Mouse (Mus musculus) brain, embryonic 18.5 days (tissue): ENCODE data around the gene Dynlt1b.
"Not testable (repeated sequence)": the region's sequence is repeated elsewhere in the genome, so short reads cannot be mapped to it uniquely, and the experiment has no call there.

ENCODE experiments used
- DNase-seq: peaks from one replicate; pipeline ENCODE4 v3.0.0-alpha.2; 2012; ENCODE audit warnings: low read depth, low spot score

The Dynlt1b gene

DNA sequence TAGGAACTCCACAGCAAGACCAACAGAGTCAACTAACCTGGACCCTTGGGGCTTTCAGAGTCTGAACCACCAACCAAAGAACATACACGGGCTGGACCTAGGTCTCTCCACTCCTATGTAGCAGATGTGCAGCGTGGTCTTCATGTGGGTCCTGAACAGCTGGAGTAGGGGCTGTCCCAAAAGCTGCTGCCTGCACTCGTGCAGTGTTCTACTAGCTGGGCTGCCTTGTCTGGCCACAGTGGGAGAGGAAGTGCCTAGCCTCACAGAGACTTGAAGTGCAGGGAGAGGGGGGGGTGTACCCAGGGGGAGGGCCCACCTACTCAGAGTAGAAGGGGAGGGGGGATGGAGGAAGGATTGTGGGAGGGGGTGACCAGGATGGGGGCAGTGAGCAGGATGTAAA, 7.1 kb upstream of the Dynlt1b start:
- DNase-seq, result not testable (repeated sequence)

DNA sequence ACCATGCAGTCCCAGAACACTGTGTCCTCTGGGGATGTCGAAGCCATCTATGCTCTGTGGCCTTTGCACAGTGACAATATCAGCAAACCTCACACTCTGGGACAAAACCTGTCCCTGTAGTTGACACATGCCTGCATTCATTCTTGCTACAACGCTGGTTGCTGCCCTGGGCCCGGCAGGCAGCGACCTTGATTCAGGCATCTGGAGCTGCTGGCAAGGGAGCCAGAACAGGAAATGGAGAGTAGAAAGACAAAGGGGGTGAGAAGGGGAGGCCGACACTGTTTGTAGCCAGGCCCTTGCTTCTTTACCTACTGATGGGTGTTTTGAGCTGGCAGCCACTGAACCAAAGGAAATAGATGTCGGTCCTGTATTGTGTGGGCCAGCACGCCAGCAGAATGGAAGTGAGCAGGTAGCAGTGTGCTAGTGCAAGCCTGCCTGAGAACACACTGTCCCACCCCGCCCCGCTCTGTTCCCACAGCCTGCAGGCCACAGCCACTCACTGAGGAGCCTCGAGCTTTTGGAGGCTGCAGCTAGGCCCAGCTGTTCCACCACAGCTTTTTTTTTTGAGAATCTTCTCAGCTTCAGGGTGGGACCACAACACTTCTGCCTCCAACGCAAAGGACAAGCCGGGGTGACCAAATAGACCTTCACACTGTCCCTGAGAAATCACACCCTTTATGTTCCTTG, 5.5 kb upstream of the Dynlt1b start:
- DNase-seq, result not testable (repeated sequence)

DNA sequence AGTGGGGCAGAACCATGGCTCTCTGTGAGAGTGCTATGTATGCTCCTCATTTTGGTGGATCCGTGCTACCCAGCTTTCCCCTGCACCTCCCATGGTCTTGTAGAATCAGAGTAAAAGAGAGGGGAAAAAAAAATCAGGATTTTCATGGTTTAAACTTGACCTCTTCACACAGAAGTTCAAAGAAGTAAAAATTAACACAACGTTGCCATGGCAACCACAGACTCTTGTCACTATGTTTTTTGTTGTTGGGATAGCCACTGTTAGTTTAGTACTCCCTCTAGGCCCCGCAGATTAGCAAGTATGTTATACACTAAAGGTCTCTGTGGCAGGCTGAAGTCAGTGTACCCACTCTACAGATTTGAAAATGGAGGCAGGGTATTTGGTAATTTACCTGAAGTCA, 4.6 kb upstream of the Dynlt1b start:
- DNase-seq, result not testable (repeated sequence)

DNA sequence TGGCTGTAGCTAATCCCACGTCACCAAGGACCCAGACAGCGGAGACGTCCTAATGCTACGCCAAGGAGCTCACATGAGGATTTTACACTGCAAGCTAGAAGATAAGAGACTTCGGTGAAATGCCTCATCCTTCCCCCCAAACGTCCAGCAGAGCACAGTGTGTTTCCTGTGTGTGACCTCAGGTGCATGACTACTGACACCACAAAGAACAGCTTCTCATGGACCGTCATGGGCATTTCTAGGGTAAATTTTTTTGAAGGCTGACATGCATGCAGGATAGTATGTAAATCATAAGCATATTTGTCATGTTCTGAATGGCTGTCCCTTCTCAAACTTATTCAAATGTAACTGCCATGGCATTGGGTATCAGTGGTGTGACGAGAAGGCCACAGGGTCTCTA, 3.0 kb upstream of the Dynlt1b start:
- not testable (repeated sequence) for DNase-seq

DNA sequence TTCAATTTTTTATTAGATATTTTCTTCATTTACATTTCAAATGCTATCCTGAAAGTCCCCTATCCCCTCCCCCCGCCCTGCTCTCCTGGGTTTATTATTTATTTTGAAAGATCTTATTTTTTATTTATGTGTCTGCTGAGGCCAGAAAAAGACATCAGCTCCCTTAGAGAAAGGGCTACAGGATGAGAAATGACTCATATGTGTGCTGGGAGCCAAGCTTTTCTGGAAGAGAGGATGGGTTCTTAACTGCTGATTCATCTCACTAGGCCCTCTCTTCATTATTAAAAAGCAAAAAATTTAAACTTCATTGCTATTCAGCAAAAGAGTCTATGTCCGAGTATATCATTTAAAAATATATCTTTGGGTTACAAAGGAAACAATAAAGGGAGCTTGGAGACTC, 986 bp upstream of the Dynlt1b start:
- DNase-seq, result not testable (repeated sequence)

DNA sequence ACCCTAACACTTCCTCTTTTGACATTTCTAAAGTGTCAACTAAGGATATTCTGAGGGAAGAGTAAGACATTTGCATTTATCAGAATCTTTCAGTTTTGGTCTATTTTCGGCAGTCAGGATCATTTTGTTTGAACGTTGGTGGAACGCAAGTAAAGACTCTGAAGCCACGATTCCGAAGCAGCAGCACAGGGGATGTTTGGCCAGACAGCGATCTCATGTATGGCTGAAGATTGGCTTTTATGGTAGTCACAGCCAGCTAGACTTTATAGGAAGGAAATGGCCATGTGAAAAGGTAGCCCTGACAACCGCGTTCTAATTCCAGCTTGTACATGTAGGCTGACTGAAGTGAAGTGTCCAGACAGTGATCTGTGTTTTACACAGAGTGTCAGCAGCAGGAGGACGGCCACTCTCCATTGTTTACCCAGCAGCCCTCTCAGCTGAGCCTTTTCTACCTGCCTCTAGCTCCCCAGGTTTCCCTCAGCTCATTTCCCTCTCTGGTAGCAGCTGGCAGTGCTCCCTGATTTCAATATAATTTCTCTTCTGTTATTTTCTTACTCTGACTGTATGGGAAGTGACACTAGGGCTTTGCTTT, 594 bp downstream of the Dynlt1b start:
- DNase-seq, result not testable (repeated sequence)

DNA sequence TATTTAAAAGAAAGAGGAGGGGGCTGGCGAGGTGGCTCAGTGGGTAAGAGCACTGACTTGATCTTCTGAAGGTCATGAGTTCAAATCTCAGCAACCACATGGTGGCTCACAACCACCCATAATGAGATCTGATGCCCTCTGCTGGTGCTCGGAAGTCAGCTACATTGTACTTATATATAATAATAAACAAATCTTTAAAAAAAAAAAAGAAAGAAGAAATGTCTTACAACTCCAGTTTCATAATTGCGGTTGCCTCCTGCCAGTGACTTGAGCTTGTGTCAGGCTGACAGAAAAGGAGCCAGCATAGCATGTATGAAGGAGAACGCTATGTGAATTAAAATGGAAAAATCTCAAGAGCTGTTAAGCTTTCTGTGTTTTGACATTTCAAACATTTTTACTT, 2.5 kb downstream of the Dynlt1b start:
- DNase-seq, result not testable (repeated sequence)

DNA sequence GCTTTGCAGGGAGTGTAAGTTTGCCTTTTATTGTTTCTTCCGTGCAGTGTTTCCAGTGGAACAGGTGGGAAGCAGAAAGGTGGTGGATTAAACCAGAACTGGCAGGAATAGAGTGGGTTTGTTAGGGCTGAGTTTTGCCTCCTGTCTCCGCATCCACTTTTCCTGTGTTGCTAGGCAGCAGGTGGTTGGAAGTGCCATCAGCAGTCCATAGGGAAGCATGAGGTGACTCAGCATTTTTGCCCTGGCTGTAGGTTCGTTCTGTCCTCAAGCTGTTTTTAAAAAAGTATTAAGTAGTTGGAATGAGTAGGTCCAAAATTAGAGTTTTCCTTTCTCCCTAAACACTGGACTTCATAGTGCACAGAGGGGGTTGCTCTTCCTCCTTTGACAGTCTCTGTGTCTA, 3.8 kb downstream of the Dynlt1b start:
- not testable (repeated sequence) for DNase-seq

DNA sequence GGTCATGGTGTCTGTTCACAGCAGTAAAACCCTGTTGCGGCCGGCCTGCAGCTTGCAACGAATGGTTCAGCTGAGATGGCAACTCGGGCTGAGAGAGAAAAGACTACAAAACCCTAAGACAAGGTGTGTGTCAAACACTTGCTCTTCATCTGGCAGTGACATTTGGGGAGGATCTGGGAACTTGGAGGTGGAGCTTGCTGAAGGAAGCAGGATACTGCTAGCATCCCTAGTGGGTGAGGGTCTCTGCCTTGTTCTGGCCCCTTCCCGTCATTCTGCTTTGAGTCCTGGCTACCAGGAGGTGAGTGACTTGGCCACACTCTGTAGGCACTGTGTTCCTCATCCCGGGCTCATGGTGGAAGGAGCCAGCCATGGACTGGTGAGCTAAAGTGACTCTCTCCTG, 8.2 kb downstream of the Dynlt1b start:
- not testable (repeated sequence) for DNase-seq

DNA sequence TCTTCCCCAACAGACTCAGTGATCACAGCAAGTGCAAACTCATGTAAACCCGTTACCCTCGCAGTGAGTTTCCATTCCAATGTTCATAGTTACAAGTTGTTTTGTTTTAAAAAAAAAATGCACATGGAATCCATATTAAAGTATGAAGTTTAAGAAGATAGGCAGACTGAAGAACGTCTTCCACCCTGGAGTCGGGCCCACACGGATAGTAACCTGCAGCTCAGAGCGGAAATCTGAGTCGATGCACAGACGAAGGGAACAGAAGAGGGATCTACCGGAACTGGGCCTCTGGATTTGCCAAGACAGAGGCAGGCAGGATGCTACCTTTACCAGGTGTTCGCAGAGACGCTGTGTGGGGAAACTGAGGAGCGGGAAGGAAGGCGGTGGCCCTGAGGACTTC, 10.0 kb downstream of the Dynlt1b start:
- not testable (repeated sequence) for DNase-seq

DNA sequence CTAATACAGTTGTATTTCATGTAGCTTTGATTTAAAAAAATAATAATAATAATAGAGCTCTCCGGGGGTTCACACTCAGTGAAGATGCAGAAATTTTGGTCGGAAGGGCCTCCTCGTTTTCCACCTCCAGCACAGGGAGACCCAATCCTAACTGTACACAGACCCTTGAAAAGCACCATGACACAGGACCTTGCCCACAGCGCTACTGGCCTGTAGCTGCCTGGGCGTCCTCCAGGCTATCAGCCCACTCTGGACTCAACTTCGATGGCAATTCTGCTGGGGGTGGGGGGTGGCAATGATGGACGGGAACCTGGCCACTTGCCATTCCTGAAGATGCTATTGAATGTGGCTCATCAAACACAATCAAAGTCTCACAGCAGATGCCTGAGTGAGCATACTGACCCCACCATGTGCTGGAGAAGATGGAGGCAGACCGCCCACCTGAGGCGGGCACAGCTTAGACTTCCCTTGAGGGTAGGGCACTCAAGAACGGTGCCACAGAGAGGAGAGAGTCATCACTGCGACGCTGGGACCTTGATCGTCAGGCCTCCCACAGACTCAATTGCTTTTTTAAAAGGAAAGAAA, 10.7 kb downstream of the Dynlt1b start:
- not testable (repeated sequence) for DNase-seq

DNA sequence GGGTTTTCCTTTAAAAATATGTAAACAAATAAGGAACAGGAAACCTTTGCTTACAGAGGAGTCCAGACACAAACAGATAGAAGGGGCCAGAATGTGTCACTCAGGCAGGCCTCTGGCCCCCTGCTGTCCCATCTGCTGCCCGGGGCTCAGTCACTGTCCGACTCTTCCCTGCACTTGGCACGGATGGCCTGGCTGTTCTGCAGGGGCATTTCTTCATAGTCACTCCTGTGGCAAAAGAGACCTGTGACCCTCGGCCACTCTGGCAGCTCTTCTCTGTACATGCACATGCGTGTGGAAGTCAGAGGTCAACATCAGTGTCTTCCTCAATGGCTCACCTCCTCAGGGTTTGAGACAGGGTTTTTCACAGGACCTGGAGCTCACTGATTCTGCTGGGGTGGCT, 11.3 kb downstream of the Dynlt1b start:
- DNase-seq, result not testable (repeated sequence)

DNA sequence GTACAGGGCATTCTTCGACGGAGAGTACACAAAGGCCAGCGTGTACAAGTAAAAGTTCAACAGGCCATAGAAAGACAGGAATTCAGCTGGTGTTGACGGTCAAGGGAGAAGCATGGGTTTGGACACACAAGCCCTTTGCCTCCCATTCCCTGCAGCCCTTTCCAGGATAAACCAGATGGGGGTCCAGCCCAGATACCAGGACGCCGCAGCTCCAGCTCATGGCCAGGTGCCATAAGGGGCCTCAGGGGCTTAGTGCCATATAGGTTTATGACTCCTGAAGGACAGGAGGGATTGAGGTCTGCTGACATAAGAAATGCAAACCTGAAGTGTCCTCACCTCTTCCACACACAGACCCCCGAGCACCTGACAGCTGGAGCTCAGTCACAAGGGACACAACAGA, 12.6 kb downstream of the Dynlt1b start:
- DNase-seq, result not testable (repeated sequence)

DNA sequence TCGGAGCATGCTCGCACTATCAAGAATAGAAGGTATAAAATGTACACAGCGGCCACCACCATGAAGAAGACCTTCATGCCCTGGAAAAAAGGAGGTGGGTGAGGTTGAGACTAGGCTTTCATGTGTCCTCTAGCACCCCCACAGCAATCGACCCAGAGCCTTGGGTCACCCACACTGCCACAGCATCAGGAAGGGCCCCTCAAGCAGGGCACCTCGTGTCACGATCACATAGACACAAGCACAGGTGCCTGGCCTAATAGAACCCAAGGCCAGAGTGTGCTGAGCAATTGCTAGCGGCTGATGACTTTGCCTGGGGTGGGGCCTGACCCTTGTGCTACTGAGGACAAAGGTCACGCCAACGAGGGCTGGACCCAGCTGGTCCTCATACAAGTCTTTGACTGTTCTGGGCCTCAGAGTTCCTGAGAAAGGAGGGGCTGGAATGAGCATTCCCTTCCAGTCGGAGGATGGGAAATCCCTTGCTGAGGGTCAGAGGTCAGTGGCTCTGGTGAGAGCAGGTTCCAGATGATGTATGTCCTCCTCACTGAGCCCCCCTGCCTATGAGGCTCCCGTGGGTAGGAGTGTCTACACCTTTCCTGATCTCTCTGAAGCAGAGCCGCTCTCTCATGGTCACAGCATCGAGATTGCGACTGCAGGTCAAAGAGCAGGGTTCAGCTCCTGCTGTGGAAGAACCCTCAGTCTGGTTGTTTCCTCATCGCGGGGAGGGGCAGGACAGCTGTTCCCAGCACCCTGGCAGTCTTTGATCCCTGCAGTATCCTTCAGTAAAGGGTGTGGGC, 16.1 kb downstream of the Dynlt1b start:
- DNase-seq, result not testable (repeated sequence)

DNA sequence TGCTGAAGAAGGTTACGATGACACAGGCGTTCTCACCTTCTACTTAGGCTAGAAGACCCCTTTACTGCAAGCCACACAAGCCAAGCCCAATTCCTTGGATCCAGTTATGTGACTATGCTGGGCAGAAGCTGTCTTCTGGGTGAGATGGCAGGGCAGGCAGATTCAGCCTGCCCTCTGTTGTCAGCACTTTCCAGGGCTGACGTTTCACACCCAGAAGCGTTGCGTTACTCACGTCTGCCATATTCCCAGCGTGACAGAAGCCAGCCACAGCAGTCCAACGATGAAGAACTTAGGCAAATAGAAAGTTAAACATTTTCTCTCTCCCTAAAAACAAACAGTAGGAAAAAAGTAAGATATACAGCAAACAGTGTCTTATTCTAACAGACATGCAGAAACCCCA, 18.4 kb downstream of the Dynlt1b start:
- DNase-seq, result not testable (repeated sequence)

DNA sequence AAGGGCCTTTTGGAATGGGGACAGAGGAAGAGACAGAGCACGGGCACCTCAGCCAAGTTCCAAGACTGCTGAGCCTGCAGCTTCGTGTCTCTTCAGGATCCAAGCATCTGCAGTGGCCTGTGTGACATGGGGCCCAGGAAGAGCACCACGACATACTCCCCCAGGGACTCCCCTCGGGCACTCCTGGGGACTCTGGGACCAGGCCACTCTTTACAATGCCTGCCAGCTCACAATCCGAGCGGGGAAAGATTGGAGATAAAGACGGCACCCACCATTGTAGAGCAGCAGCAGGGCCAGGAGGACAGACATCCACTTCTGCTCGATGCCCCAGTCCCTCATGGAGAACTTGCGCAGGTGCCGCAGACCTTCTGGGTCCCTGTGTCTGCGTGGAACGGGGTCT, 19.3 kb downstream of the Dynlt1b start:
- not testable (repeated sequence) for DNase-seq

DNA sequence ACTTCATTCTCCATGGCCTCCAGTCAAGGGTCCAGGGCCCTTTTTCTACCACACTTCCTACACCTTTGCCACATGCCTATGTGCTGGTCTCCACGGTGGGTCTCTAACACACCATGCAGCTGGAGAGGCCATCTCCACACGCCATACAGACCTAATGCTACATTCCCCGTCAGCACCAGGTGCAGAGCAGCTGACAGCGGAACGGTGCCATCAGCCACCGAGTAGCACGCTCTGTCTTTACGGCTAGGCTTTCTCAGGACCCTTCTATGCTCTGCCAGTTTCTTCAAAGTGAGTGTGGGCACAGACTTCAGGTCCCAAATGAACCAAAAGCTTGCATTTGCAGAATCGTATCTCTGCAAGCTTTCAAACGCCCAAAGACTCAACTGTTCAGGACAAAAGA, 21.3 kb downstream of the Dynlt1b start:
- not testable (repeated sequence) for DNase-seq

DNA sequence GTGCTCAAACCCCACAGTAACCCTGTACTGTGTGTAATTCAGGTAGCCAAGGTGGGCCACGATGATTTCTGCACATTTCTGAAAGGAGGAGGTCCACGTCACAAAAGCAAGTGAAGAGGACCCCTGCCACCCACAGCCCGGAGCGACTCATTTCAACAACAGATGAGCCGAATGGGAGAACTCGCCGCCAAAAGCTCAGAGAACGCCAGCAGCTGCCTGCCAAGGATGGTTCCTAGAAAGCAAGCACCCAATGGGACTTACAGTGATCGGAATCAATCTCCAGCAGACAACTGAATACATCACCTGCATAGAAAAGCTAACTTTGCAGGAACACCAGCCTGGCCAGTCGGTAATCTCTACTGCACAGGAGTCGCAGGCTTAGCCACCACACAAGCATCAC, 22.8 kb downstream of the Dynlt1b start:
- DNase-seq, result not testable (repeated sequence)

DNA sequence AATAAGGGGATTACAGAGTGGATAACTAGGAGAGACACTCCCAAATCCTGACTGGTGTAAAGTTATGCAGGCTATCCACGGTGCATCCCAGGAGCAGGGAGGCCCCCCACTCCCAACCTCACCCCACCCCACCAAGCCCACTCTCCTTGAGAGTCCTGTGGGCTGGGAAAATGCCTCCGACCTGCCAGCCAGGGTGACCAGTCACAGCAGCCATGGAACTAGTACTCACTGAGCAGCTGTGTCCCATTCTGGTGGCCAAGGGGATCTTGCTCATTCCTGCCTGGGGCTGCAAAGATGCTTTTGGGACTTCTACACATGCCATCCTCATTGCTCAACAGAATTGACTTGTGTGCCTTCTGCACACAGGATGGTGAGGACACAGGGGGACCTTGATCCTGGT, 24.8 kb downstream of the Dynlt1b start:
- not testable (repeated sequence) for DNase-seq

DNA sequence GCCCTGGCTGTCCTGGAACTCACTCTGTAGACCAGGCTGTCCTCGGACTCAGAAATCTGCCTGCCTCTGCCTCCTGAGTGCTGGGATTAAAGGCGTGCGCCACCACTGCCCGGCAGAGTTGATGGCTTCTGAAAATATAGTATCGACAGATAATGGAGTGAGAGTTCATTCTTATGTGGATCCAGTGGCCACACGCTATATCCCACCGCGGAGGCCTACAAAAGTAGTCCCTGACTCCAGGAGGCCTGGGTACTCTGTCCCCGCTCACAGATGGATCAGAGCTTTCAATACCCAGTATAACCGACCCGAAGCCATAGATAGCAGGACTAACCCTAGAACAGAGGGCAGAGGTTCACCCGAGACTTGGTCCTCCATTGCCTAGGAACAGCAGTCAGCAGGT, 26.0 kb downstream of the Dynlt1b start:
- DNase-seq, result not testable (repeated sequence)

DNA sequence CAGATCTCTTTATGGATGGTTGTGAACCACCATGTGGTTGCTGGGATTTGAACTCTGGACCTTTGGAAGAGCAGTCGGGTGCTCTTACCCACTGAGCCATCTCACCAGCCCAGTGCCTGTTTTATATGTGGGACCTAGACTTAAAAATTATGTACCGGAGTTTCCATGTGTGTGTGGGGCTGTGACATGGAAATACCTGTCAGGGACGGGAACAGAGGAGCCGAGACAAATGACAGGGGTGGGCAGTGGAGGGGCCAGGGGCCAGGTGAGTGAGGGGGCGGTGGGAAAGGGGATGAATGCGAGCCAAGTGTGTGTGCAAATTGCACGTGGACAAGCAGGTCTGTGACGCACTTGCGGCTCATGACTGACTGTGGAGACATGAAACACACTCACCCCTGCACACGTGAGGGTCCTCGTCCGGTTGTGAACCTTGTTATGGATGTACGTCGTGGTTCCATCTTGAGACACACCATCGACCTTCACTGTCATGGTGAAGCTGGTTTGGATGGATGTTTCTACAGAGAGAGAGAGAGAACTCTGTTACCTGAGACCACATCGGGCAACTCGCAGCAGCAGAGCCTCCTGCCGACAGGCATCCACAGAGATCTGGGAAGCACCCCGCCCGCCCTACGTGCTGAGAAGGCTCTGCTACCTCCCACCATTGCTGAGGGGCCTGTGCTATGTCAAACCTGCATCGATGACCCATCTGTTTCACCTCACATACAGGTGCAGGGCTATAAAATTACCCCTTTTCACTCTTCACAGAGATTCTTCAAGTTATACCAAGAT, 26.9 kb downstream of the Dynlt1b start:
- DNase-seq, result not testable (repeated sequence)
